Mouse (Mus musculus) C2C12 (cell line): ENCODE measurements around the gene Gast. TPM values are rescaled to one million over a fixed set of nuclear protein-coding genes. Genes with fewer than 3 reads are reported as not detected.
A peak's percentile ranks its signal among the peaks of the same experiment; 100 is the strongest.
"Not testable (repeated sequence)": the region's sequence is repeated elsewhere in the genome, so short reads cannot be mapped to it uniquely, and the experiment has no call there.

ENCODE experiments used
- H3K27me3 ChIP-seq: one replicate; pipeline ENCODE4 v1.6.1; 2011; ENCODE audit not compliant: control insufficient read depth, insufficient read depth, insufficient read length
- H3K36me3 ChIP-seq: one replicate; pipeline ENCODE4 v1.6.1; 2011; ENCODE audit not compliant: control insufficient read depth, insufficient read depth
- H3K4me3 ChIP-seq: one replicate; pipeline ENCODE4 v1.5.1; 2011; ENCODE audit warnings: mild to moderate bottlenecking, control low read depth; ENCODE audit not compliant: poor library complexity, insufficient read depth, severe bottlenecking
- H3K79me2 ChIP-seq: one replicate; pipeline ENCODE4 v1.6.1; 2011; ENCODE audit not compliant: control insufficient read depth, insufficient read depth
- H3K79me3 ChIP-seq: one replicate; pipeline ENCODE4 v1.6.1; 2011; ENCODE audit warnings: low read depth, control low read depth
- H3ac ChIP-seq: one replicate; pipeline ENCODE3; 2011; ENCODE audit warnings: low read depth; ENCODE audit not compliant: control insufficient read depth, insufficient read length
- CEBPB ChIP-seq: IDR thresholded peaks from one replicate; pipeline ENCODE4 v1.6.1; 2011; ENCODE audit warnings: low read depth, mild to moderate bottlenecking, control low read depth, moderate library complexity
- CTCF ChIP-seq: IDR thresholded peaks from one replicate; pipeline ENCODE4 v1.5.1; 2011; ENCODE audit not compliant: control insufficient read depth, insufficient read depth, insufficient read length
- FOSL1 ChIP-seq: IDR thresholded peaks from one replicate; pipeline ENCODE4 v1.8.0; 2011; ENCODE audit warnings: mild to moderate bottlenecking, low read length; ENCODE audit not compliant: poor library complexity, insufficient read depth, severe bottlenecking
- MAX ChIP-seq: IDR thresholded peaks from one replicate; pipeline ENCODE4 v1.6.1; 2011; ENCODE audit warnings: mild to moderate bottlenecking, control low read depth
- MYOD1 ChIP-seq: IDR thresholded peaks from one replicate; pipeline ENCODE4 v1.6.1; 2011; ENCODE audit warnings: low read depth; ENCODE audit not compliant: control insufficient read depth, insufficient read length
- MYOG ChIP-seq: IDR thresholded peaks from one replicate; pipeline ENCODE4 v1.6.1; 2011; ENCODE audit not compliant: control insufficient read depth, insufficient read length; ENCODE audit errors: extremely low read depth
- USF1 ChIP-seq: IDR thresholded peaks from one replicate; pipeline ENCODE4 v1.6.1; 2011; ENCODE audit warnings: low read depth, mild to moderate bottlenecking, control low read depth, moderate library complexity
- polyA plus RNA-seq: library from polyadenylated mRNA; unstranded; fragments of >200 nt; fragmentation: generic; extraction: Trizol; gene quantifications from one replicate; pipeline ENCODE4 v1.2.1, GENCODE M21; 2012; ENCODE audit warnings: missing spikeins

Gast gene
- polyA plus RNA-seq, 1 experiment = not detected

DNA sequence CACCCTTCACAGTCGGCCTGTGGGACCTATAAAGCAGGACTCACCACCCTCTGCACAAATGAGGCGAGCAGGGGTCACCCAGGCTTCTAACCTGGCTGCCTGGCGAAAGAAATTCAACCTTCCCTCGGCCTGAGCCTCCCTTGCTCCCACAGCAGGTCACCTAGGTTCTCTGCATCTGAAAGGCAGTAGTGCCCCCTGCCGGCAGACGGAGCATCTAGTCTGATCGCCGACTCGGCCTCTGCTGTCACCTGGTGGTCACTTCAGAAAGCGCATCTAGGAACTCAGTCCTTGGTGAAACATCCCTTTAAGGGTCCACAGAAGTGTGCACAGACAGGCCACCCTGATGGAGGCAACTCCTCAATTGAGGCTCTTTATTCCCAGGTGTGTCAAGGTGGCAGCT lies 38.9 kb upstream of the Gast start:
- H3ac ChIP-seq = no peak overlapping the region
- no peaks in the 10 kb centered on the region for H3K36me3 ChIP-seq
- H3K27me3 ChIP-seq = no peaks in the 10 kb centered on the region
- H3K79me2 ChIP-seq = no peaks in the 10 kb centered on the region
- H3K4me3 ChIP-seq = no peak overlapping the region
- H3K79me3 ChIP-seq = no peaks in the 10 kb centered on the region
- peak; percentile 100 for TF ChIP-seq CTCF
- no peak for TF ChIP-seq MYOD1
- TF ChIP-seq MYOG = no peak
- TF ChIP-seq MAX = peak; percentile 32
- TF ChIP-seq USF1 = no peak
- TF ChIP-seq FOSL1 = no peak
- TF ChIP-seq CEBPB = no peak

- Histone ChIP-seq H3K79me2 (no peaks in the 10 kb centered on the region), H3K4me3 (no peak overlapping the region)
- TF ChIP-seq CEBPB = no peak
- no peak for TF ChIP-seq MYOG
- TF ChIP-seq CTCF = peak; percentile 56
- peak; percentile 16 for TF ChIP-seq MYOD1
Observed at GRCm38 (mm10) chr11:100297801-100298200, 36.4 kb upstream of the Gast start.

DNA sequence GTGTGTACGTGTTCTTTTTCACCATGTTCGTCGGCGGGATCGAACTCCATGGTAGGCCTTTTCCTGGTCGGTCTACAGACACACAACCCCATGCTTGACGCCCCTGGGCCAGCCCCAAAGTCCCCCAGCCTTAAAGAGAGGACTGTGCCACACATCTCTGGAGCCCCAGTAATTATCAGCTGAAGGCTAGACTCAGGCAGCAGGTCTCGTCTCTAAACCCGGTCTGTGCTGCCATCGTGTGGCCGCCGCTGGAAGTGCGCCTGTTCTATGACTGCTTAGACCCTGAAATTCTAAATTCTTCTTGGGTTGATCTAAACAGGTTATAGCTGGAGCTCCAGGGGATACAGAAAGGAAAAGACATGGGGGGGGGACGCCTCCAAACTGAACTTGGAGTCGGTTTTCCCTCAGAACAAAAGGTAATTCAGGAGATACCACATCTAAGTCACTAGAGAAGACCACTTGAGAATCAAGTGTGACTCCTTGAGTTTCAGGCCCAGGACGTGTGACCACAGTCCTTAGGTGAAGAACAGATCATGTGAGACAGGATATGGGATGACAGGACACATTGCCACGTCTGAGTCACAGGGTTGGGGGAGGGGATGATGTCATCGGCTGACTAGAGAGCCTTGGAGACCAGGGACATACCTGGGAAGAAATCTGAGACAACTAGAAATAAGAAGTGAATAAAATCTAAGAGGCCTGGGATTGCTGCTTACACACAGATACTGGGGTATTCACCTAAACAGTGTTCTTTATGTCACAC lies 35.8 kb upstream of the Gast start:
- Histone ChIP-seq H3K79me3 (no peaks in the 10 kb centered on the region), H3K27me3 (no peaks in the 10 kb centered on the region), H3K79me2 (no peaks in the 10 kb centered on the region), H3K36me3 (no peaks in the 10 kb centered on the region), H3ac (no peak overlapping the region), H3K4me3 (no peak overlapping the region)
- peak; percentile 80 for TF ChIP-seq CTCF
- no peak for TF ChIP-seq MAX

More at GRCm38 (mm10) chr11:100297801-100298200, 36.4 kb upstream of the Gast start:
- Histone ChIP-seq H3K36me3 (no peaks in the 10 kb centered on the region), H3K79me3 (no peaks in the 10 kb centered on the region), H3ac (no peak overlapping the region), H3K27me3 (no peaks in the 10 kb centered on the region)

GRCm38 (mm10) chr11:100300293-100300692 lies 33.9 kb upstream of the Gast start:
- no peaks in the 10 kb centered on the region for H3K36me3 ChIP-seq
- TF ChIP-seq CTCF (peak; percentile 76), MAX (peak; percentile 32), USF1 (no peak), CEBPB (no peak), MYOD1 (no peak), MYOG (no peak)
- H3K4me3 ChIP-seq = no peak overlapping the region
- H3K79me2 ChIP-seq = no peaks in the 10 kb centered on the region
- no peaks in the 10 kb centered on the region for H3K79me3 ChIP-seq
- H3K27me3 ChIP-seq = no peaks in the 10 kb centered on the region
- no peak overlapping the region for H3ac ChIP-seq

DNA sequence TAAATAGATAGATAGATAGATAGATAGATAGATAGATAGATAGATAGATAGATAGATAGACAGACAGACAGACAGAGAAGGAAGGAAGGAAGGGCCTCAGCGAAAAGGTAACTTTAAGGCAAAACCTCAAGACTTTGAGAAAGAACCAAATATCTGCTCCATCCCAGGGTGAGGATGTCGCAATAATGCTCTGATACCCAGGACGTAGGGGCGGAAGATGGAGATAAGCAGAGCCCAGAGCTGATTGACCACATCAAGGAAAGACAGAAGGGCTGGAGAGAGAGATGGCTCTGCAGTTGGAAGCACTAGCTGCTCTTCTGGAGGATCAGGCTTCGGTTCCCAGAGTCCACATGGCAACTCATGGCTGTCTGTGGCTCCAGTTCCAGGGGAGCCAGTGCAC lies 32.9 kb upstream of the Gast start:
- Histone ChIP-seq H3ac (no peak overlapping the region), H3K27me3 (no peaks in the 10 kb centered on the region), H3K36me3 (no peaks in the 10 kb centered on the region), H3K4me3 (no peak overlapping the region), H3K79me3 (no peaks in the 10 kb centered on the region), H3K79me2 (no peaks in the 10 kb centered on the region)
- TF ChIP-seq CTCF (no peak), MAX (no peak), CEBPB (peak; percentile 81), USF1 (no peak), MYOD1 (no peak)

DNA sequence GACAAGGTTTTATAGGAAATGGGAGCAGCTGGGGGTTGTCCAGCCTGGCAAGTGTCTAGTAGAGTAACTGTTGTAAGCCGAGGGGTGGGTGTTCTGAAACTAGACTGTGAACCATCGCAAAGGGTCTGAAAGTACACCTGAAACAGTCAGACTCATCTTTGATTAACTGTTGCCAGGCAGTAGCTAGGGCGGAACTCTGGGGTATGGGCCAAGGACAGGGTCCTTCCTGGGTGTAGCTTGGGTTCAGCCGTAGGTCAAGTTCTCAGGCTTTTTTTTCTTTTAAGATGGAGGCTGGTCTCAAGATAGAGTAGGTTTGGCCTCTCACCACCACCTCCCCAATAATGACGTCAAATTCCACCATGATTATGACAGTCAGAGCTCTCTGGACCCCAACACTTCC lies 26.3 kb upstream of the Gast start:
- Histone ChIP-seq H3K79me3 (no peaks in the 10 kb centered on the region), H3K4me3 (no peak overlapping the region), H3K27me3 (no peaks in the 10 kb centered on the region), H3K36me3 (no peaks in the 10 kb centered on the region), H3ac (no peak overlapping the region), H3K79me2 (no peaks in the 10 kb centered on the region)
- no peak for TF ChIP-seq MAX
- no peak for TF ChIP-seq FOSL1
- no peak for TF ChIP-seq USF1
- TF ChIP-seq MYOD1 = no peak
- TF ChIP-seq MYOG = no peak
- TF ChIP-seq CEBPB = no peak
- TF ChIP-seq CTCF = no peak

GRCm38 (mm10) chr11:100308672-100309071 lies 25.5 kb upstream of the Gast start:
- H3K4me3 ChIP-seq, H3K36me3 ChIP-seq, H3K79me3 ChIP-seq, H3K27me3 ChIP-seq, H3K79me2 ChIP-seq, H3ac ChIP-seq: not testable (repeated sequence)
